In genomic region chr4:155554880-155555279, GRCm38 (mm10) we compare ENCODE assay signal across 22 mouse cellular contexts. TPM values are rescaled to one million over a fixed set of nuclear protein-coding genes. Genes with fewer than 3 reads are reported as not detected.
DNase-seq lines count a peak whose midpoint lies in the region; ATAC-seq and TF ChIP-seq lines count a peak whose summit lies in the region.
"Had no signal": no experiment of that assay in that cellular context is flagged by ENCODE, and none has a peak within 500 bp of the region (broad histone marks: within the 10 kb centered on the region; RNA-seq: fewer than 3 reads in every experiment).

No protein-coding gene starts in this region.

- WGBS in intestine, embryonic 16.5 days: 67% methylated on average over 4 of the region's 4 CpGs
- WGBS in olfactory bulb, adult 2 months: 76% methylated on average over 4 of the region's 4 CpGs
- WGBS in heart, embryonic 11.5 days (ENCODE audit: insufficient replicate concordance): 61% methylated on average over 4 of the region's 4 CpGs

- H3K27ac ChIP-seq in layer of hippocampus, adult 2 months: peak overlapping the region; percentile 36
- H3K27ac ChIP-seq in MEL (ENCODE audit: control insufficient read depth, low read depth, low read length): no peak overlapping the region
- no peak overlapping the region for H3K27ac ChIP-seq in intestine, embryonic 16.5 days (ENCODE audit: low read length)
- peak overlapping the region; percentile 67 for H3K27ac ChIP-seq in olfactory bulb, adult 2 months (ENCODE audit: insufficient read depth, low read depth, low read length)
- H3K27ac ChIP-seq in heart, embryonic 11.5 days (ENCODE audit: low read depth, low read length): no peak overlapping the region
- H3K27ac ChIP-seq: embryonic facial prominence, embryonic 13.5 days; hindbrain, embryonic 10.5 days; hindbrain, postnatal 0 days; limb, embryonic 10.5 days; midbrain, embryonic 13.5 days; neural tube, embryonic 12.5 days had no signal

- no peaks in the 10 kb centered on the region for H3K27me3 ChIP-seq in MEL (ENCODE audit: control insufficient read depth in 1 of 2, insufficient read depth in 2 of 2, low read length in 2 of 2)
- H3K27me3 ChIP-seq in intestine, embryonic 16.5 days (replicated peaks; ENCODE audit: control insufficient read depth, insufficient read depth, low read length): no peaks in the 10 kb centered on the region
- no peaks in the 10 kb centered on the region for H3K27me3 ChIP-seq in heart, embryonic 11.5 days (ENCODE audit: control insufficient read depth, insufficient read depth, low read length)
- H3K27me3 ChIP-seq: embryonic facial prominence, embryonic 13.5 days; midbrain, embryonic 13.5 days; neural tube, embryonic 12.5 days; Patski had no signal

- TF ChIP-seq POLR2A in MEL (IDR thresholded peaks at IDR 0.05; ENCODE audit: control insufficient read depth in 1 of 2, insufficient read depth in 1 of 2, low read depth in 1 of 2, low read length in 2 of 2, poor library complexity in 1 of 2): no peak
- TF ChIP-seq POLR2A in olfactory bulb, adult 2 months (IDR thresholded peaks at IDR 0.05; ENCODE audit: insufficient read depth, low read depth, low read length): no peak

- no peaks in the 10 kb centered on the region for H3K9me3 ChIP-seq in MEL (replicated peaks; ENCODE audit: insufficient read depth, low read length)
- no peaks in the 10 kb centered on the region for H3K9me3 ChIP-seq in intestine, embryonic 16.5 days (ENCODE audit: control insufficient read depth, low read length)
- H3K9me3 ChIP-seq in heart, embryonic 11.5 days (replicated peaks; ENCODE audit: control insufficient read depth, low read length): no peaks in the 10 kb centered on the region
- H3K9me3 ChIP-seq: embryonic facial prominence, embryonic 13.5 days; hindbrain, embryonic 10.5 days; limb, embryonic 10.5 days; midbrain, embryonic 13.5 days; neural tube, embryonic 12.5 days had no signal

- TF ChIP-seq CTCF in layer of hippocampus, adult 2 months (conservative IDR thresholded peaks at IDR 0.05): no peak
- TF ChIP-seq CTCF in MEL (IDR thresholded peaks at IDR 0.05 in 2 of 3, conservative IDR thresholded peaks at IDR 0.05 in 1 of 3; ENCODE audit: control insufficient read depth in 1 of 3, insufficient read depth in 1 of 3, low read depth in 2 of 3, low read length in 3 of 3, poor library complexity in 1 of 3, severe bottlenecking in 1 of 3): no peak
- no peak for TF ChIP-seq CTCF in olfactory bulb, adult 2 months (IDR thresholded peaks at IDR 0.05; ENCODE audit: insufficient read depth, low read depth, low read length)

- DNase-seq in layer of hippocampus, adult 2 months (ENCODE audit: low spot score in 2 of 2): no peak
- DNase-seq in layer of hippocampus, adult 9-10 months (ENCODE audit: low spot score): no peak
- DNase-seq in MEL (ENCODE audit: low read depth, low spot score): no peak
- no peak for DNase-seq in right cerebral cortex, postnatal 36 days (ENCODE audit: low spot score in 2 of 2)
- DNase-seq: adrenal gland, postnatal 14 days; B cell, adult 2 months; cerebellum, adult 18-20 months; gastrocnemius, postnatal 25 days; kidney, adult 2 months; kidney, postnatal 10 days; lung, adult 18-20 months had no signal

- H3K4me1 ChIP-seq in MEL (ENCODE audit: control insufficient read depth in 1 of 2, insufficient read depth in 2 of 2, low read length in 2 of 2): peaks cover 0 to 10% of the 10 kb centered on the region in 2 experiments; a peak in 1 of 4 replicates
- peaks cover 6% of the 10 kb centered on the region for H3K4me1 ChIP-seq in intestine, embryonic 16.5 days (ENCODE audit: control insufficient read depth, insufficient read depth, low read length)
- H3K4me1 ChIP-seq in olfactory bulb, adult 2 months (ENCODE audit: control insufficient read depth, insufficient read depth, low read length): peaks cover 3% of the 10 kb centered on the region; the same call in 1 of the 2 replicates
- H3K4me1 ChIP-seq in heart, embryonic 11.5 days (ENCODE audit: control insufficient read depth, insufficient read depth, low read length): no peaks in the 10 kb centered on the region
- H3K4me1 ChIP-seq: embryonic facial prominence, embryonic 13.5 days; hindbrain, embryonic 10.5 days; limb, embryonic 10.5 days; midbrain, embryonic 13.5 days; neural tube, embryonic 12.5 days had no signal

- TF ChIP-seq EP300 in MEL (IDR thresholded peaks at IDR 0.05; ENCODE audit: low read depth in 1 of 2, low read length in 2 of 2): no peak

- ATAC-seq in intestine, embryonic 16.5 days: peak; percentile 48
- no peak for ATAC-seq in heart, embryonic 11.5 days (replicated peaks; ENCODE audit: insufficient number of reproducible peaks, low FRiP score, low TSS enrichment)
- ATAC-seq: forebrain, embryonic 16.5 days; hindbrain, postnatal 0 days; midbrain, embryonic 13.5 days; Patski had no signal

- H3K9ac ChIP-seq in MEL (ENCODE audit: control insufficient read depth, low read depth, low read length, poor library complexity, severe bottlenecking): no peak overlapping the region
- H3K9ac ChIP-seq in intestine, embryonic 16.5 days (ENCODE audit: low read depth, low read length): no peak overlapping the region
- H3K9ac ChIP-seq in heart, embryonic 11.5 days (ENCODE audit: low read depth, low read length): no peak overlapping the region
- H3K9ac ChIP-seq: embryonic facial prominence, embryonic 13.5 days; midbrain, embryonic 13.5 days; neural tube, embryonic 12.5 days had no signal

- H3K4me3 ChIP-seq in layer of hippocampus, adult 2 months: no peak overlapping the region
- no peak overlapping the region for H3K4me3 ChIP-seq in MEL (ENCODE audit: control insufficient read depth in 1 of 2, insufficient read depth in 1 of 2, low read depth in 2 of 2, low read length in 2 of 2)
- no peak overlapping the region for H3K4me3 ChIP-seq in intestine, embryonic 16.5 days (ENCODE audit: low read length)
- H3K4me3 ChIP-seq in olfactory bulb, adult 2 months (ENCODE audit: insufficient read depth, low read depth, low read length): no peak overlapping the region
- no peak overlapping the region for H3K4me3 ChIP-seq in heart, embryonic 11.5 days (ENCODE audit: low read depth, low read length)
- H3K4me3 ChIP-seq: embryonic facial prominence, embryonic 13.5 days; hindbrain, embryonic 10.5 days; limb, embryonic 10.5 days; midbrain, embryonic 13.5 days; neural tube, embryonic 12.5 days had no signal

- no peaks in the 10 kb centered on the region for H3K79me2 ChIP-seq in MEL (ENCODE audit: control insufficient read depth, insufficient read depth, low read length, poor library complexity)

- H3K4me2 ChIP-seq in intestine, embryonic 16.5 days (ENCODE audit: low read depth, low read length): no peak overlapping the region
- no peak overlapping the region for H3K4me2 ChIP-seq in heart, embryonic 11.5 days
- H3K4me2 ChIP-seq: embryonic facial prominence, embryonic 13.5 days; midbrain, embryonic 13.5 days; neural tube, embryonic 12.5 days had no signal

- peaks cover 10 to 42% of the 10 kb centered on the region in 2 experiments for H3K36me3 ChIP-seq in MEL (ENCODE audit: control insufficient read depth in 1 of 2, insufficient read depth in 2 of 2, low read length in 2 of 2)
- H3K36me3 ChIP-seq in intestine, embryonic 16.5 days (ENCODE audit: control insufficient read depth, insufficient read depth, low read length): peaks cover 27% of the 10 kb centered on the region
- H3K36me3 ChIP-seq in heart, embryonic 11.5 days (ENCODE audit: control insufficient read depth, insufficient read depth, low read length): peaks cover 43% of the 10 kb centered on the region

- no peak for TF ChIP-seq RAD21 in MEL (IDR thresholded peaks at IDR 0.05; ENCODE audit: low read depth, low read length)

TF ChIP-seq in MEL, 35 proteins besides CTCF, POLR2A, EP300 and RAD21:
- TF ChIP-seq TAL1 (IDR thresholded peaks at IDR 0.05; ENCODE audit: low read length) (0 out of 2 replicates have a peak, but pooled peaks have one; percentile 30), SIN3A (IDR thresholded peaks at IDR 0.05; ENCODE audit: low read length) (no peak)

RNA-seq across cellular contexts. Expression of gene Nadk, which starts 7.3 kb away (rescaled TPM):
- 10 to 100 TPM; 61.2 to 63.5 TPM for total RNA-seq in layer of hippocampus, adult 2 months (2021)
- total RNA-seq in MEL (2012; rRNA removed): 141 and 151 TPM in 2 replicates
- 100 to 1,000 TPM in 1 of 2 experiments, 10 to 100 TPM in 1; 53.2 to 258 TPM for polyA plus RNA-seq in MEL (2012; ENCODE audit: insufficient read depth in 1 of 2, insufficient read length in 2 of 2, low read depth in 1 of 2, low replicate concordance in 2 of 2, missing spikeins in 1 of 2)
- polyA plus RNA-seq in intestine, embryonic 16.5 days (2015; fragmentation: Nextera tagmentation; extraction: Ambion mirVana): 97.3 and 98.2 TPM in 2 replicates
- polyA plus RNA-seq in olfactory bulb, adult 2 months (2012; ENCODE audit: insufficient read depth, insufficient read length, low replicate concordance, missing spikeins): not detected in 2 replicates
- 57.0 and 58.6 TPM in 2 replicates for polyA plus RNA-seq in heart, embryonic 11.5 days (2014; fragmentation: Nextera tagmentation; extraction: Ambion mirVana)

RNA-seq across cellular contexts. Expression of gene Slc35e2, which starts 46.3 kb away (rescaled TPM):
- 10 to 100 TPM; 39.7 to 40.3 TPM for total RNA-seq in layer of hippocampus, adult 2 months (2021)
- 9.0 and 9.9 TPM in 2 replicates for total RNA-seq in MEL (2012; rRNA removed)
- polyA plus RNA-seq in MEL (2012; ENCODE audit: insufficient read depth in 1 of 2, insufficient read length in 2 of 2, low read depth in 1 of 2, low replicate concordance in 2 of 2, missing spikeins in 1 of 2): 1 to 10 TPM in 1 of 2 experiments, not detected in 1; 6.4 TPM
- 6.2 and 7.1 TPM in 2 replicates for polyA plus RNA-seq in intestine, embryonic 16.5 days (2015; fragmentation: Nextera tagmentation; extraction: Ambion mirVana)
- not detected in 2 replicates for polyA plus RNA-seq in olfactory bulb, adult 2 months (2012; ENCODE audit: insufficient read depth, insufficient read length, low replicate concordance, missing spikeins)
- 7.7 and 9.6 TPM in 2 replicates for polyA plus RNA-seq in heart, embryonic 11.5 days (2014; fragmentation: Nextera tagmentation; extraction: Ambion mirVana)

Comparison
In these comparisons a context has a peak if more than half of its experiments do, and no peak if none do; other contexts are left out.
1. H3K27ac ChIP-seq: peak in layer of hippocampus, adult 2 months (single experiment) and olfactory bulb, adult 2 months (single experiment); none in MEL (single experiment), intestine, embryonic 16.5 days (single experiment) and heart, embryonic 11.5 days (single experiment).